17 mouse cellular contexts compared by ENCODE assay signal in genomic region chr11:98839897-98840296, GRCm38 (mm10). TPM values are rescaled to one million over a fixed set of nuclear protein-coding genes. Genes with fewer than 3 reads are reported as not detected.
DNase-seq lines count a peak whose midpoint lies in the region; ATAC-seq and TF ChIP-seq lines count a peak whose summit lies in the region.
"Had no signal": no experiment of that assay in that cellular context is flagged by ENCODE, and none has a peak within 500 bp of the region (broad histone marks: within the 10 kb centered on the region; RNA-seq: fewer than 3 reads in every experiment).

No protein-coding gene starts in this region.

- WGBS in kidney, postnatal 0 days: 36% methylated on average over 10 of the region's 10 CpGs
- 53% methylated on average over 7 of the region's 10 CpGs for WGBS in stomach, embryonic 15.5 days

- H3K27me3 ChIP-seq in kidney, postnatal 0 days (ENCODE audit: insufficient read depth, low read length): no peaks in the 10 kb centered on the region
- H3K27me3 ChIP-seq in stomach, embryonic 15.5 days (replicated peaks): 0 out of 2 replicates have a peak, but pooled peaks cover 3% of the 10 kb centered on the region
- H3K27me3 ChIP-seq: limb, embryonic 15.5 days had no signal

- no peak overlapping the region for H3K27ac ChIP-seq in kidney, postnatal 0 days
- H3K27ac ChIP-seq in stomach, embryonic 15.5 days: no peak overlapping the region
- H3K27ac ChIP-seq: forebrain, embryonic 12.5 days; limb, embryonic 15.5 days had no signal

- no peak overlapping the region for H3K4me2 ChIP-seq in kidney, postnatal 0 days (ENCODE audit: low read length)
- peak overlapping the region; percentile 16; the same call in 1 of the 2 replicates for H3K4me2 ChIP-seq in stomach, embryonic 15.5 days
- H3K4me2 ChIP-seq: forebrain, embryonic 12.5 days; heart, embryonic 12.5 days had no signal

- TF ChIP-seq CTCF in kidney, postnatal 0 days (IDR thresholded peaks at IDR 0.05; ENCODE audit: low read depth): no peak

- H3K4me1 ChIP-seq in kidney, postnatal 0 days (replicated peaks; ENCODE audit: insufficient read depth, low read length): peaks cover 17% of the 10 kb centered on the region
- peaks cover 11% of the 10 kb centered on the region for H3K4me1 ChIP-seq in stomach, embryonic 15.5 days

- H3K9me3 ChIP-seq in kidney, postnatal 0 days (replicated peaks; ENCODE audit: low read length): no peaks in the 10 kb centered on the region
- H3K9me3 ChIP-seq in stomach, embryonic 15.5 days: no peaks in the 10 kb centered on the region
- H3K9me3 ChIP-seq: forebrain, embryonic 12.5 days; heart, embryonic 12.5 days; limb, embryonic 15.5 days; megakaryocyte, embryonic 14.5 days had no signal

- H3K9ac ChIP-seq in kidney, postnatal 0 days (ENCODE audit: low read depth, low read length): no peak overlapping the region
- H3K9ac ChIP-seq in stomach, embryonic 15.5 days: no peak overlapping the region
- H3K9ac ChIP-seq: forebrain, embryonic 12.5 days; heart, embryonic 12.5 days; limb, embryonic 15.5 days had no signal

- no peak overlapping the region for H3K4me3 ChIP-seq in kidney, postnatal 0 days (replicated peaks; ENCODE audit: low read depth, low read length)
- no peak overlapping the region for H3K4me3 ChIP-seq in stomach, embryonic 15.5 days (replicated peaks)
- H3K4me3 ChIP-seq: forebrain, embryonic 12.5 days; heart, embryonic 12.5 days; limb, embryonic 15.5 days; megakaryocyte, embryonic 14.5 days had no signal

- 0 out of 2 replicates have a peak, but pooled peaks have one; percentile 29 for ATAC-seq in kidney, postnatal 0 days (replicated peaks; ENCODE audit: low FRiP score, low read depth)
- ATAC-seq in stomach, embryonic 15.5 days (ENCODE audit: insufficient read depth, low FRiP score, low read depth): no peak
- ATAC-seq: hindbrain, embryonic 16.5 days had no signal

- peak; percentile 56 for DNase-seq in kidney, postnatal 0 days (ENCODE audit: low spot score)
- DNase-seq in kidney, adult 11 months: no peak
- peak; percentile 35 for DNase-seq in urinary bladder, postnatal 14 days (ENCODE audit: low spot score)
- no peak for DNase-seq in urinary bladder, postnatal 36 days (ENCODE audit: low spot score in 2 of 2)
- peak; percentile 67 for DNase-seq in thymus, postnatal 4 days
- no peak for DNase-seq in T-cell, adult 2 months (ENCODE audit: low spot score)
- no peak for DNase-seq in natural killer cell, adult 2 months (ENCODE audit: low spot score in 2 of 2)
- DNase-seq: adrenal gland, adult 8-10 months; layer of hippocampus, postnatal 36 days; midbrain, embryonic 14.5 days; right cerebral cortex, postnatal 14 days had no signal

- 0 out of 2 replicates have a peak, but pooled peaks cover 3% of the 10 kb centered on the region for H3K36me3 ChIP-seq in kidney, postnatal 0 days (ENCODE audit: insufficient read depth, low read length)
- no peaks in the 10 kb centered on the region for H3K36me3 ChIP-seq in stomach, embryonic 15.5 days
- H3K36me3 ChIP-seq: forebrain, embryonic 12.5 days; limb, embryonic 15.5 days had no signal

RNA-seq across cellular contexts. Expression of gene Rapgefl1, which starts 3.3 kb away (rescaled TPM):
- polyA plus RNA-seq in kidney, postnatal 0 days (2015; fragmentation: Nextera tagmentation; extraction: Ambion mirVana): 0.77 and 1.0 TPM in 2 replicates
- polyA plus RNA-seq in stomach, embryonic 15.5 days (2015; fragmentation: Nextera tagmentation; extraction: Ambion mirVana): 3.8 and 4.1 TPM in 2 replicates

RNA-seq across cellular contexts. Expression of gene Wipf2, which starts 23.5 kb away (rescaled TPM):
- polyA plus RNA-seq in kidney, postnatal 0 days (2015; fragmentation: Nextera tagmentation; extraction: Ambion mirVana): 3.4 and 3.5 TPM in 2 replicates
- 4.5 and 5.0 TPM in 2 replicates for polyA plus RNA-seq in stomach, embryonic 15.5 days (2015; fragmentation: Nextera tagmentation; extraction: Ambion mirVana)

RNA-seq across cellular contexts. Expression of gene Casc3, which starts 35.2 kb away (rescaled TPM):
- polyA plus RNA-seq in kidney, postnatal 0 days (2015; fragmentation: Nextera tagmentation; extraction: Ambion mirVana): 24.6 and 25.7 TPM in 2 replicates
- polyA plus RNA-seq in stomach, embryonic 15.5 days (2015; fragmentation: Nextera tagmentation; extraction: Ambion mirVana): 31.7 and 35.3 TPM in 2 replicates

RNA-seq across cellular contexts. Expression of gene Msl1, which starts 44.6 kb away (rescaled TPM):
- polyA plus RNA-seq in kidney, postnatal 0 days (2015; fragmentation: Nextera tagmentation; extraction: Ambion mirVana): 17.8 and 19.3 TPM in 2 replicates
- polyA plus RNA-seq in stomach, embryonic 15.5 days (2015; fragmentation: Nextera tagmentation; extraction: Ambion mirVana): 23.0 and 23.6 TPM in 2 replicates

Comparison
In these comparisons a context has a peak if more than half of its experiments do, and no peak if none do; other contexts are left out.
1. DNase-seq: peak in kidney, postnatal 0 days (single experiment), urinary bladder, postnatal 14 days (single experiment) and thymus, postnatal 4 days (single experiment); none in kidney, adult 11 months (single experiment), urinary bladder, postnatal 36 days (0 of 2), T-cell, adult 2 months (single experiment) and natural killer cell, adult 2 months (0 of 2).